Mouse (Mus musculus) embryonic facial prominence, embryonic 11.5 days (tissue): Measurements from ENCODE around the gene Cpn2. TPM values are rescaled to one million over a fixed set of nuclear protein-coding genes. Genes with fewer than 3 reads are reported as not detected.

Experiments used
- ATAC-seq: fragments of 200-750 bp; cut with Nextera tagmentation; replicated peaks from 2 replicates; pipeline ENCODE4 v1.8.0; 2017; ENCODE audit warnings: low read depth; ENCODE audit not compliant: insufficient number of reproducible peaks, low FRiP score, low TSS enrichment
- DNase-seq: peaks from one replicate; pipeline ENCODE4 v3.0.0-alpha.2; 2015; ENCODE audit warnings: low spot score
- H3K27ac ChIP-seq: fragments of 300-500 bp; sonication (generic); replicated peaks from 2 replicates; pipeline ENCODE4 v1.5.1; 2014; ENCODE audit warnings: mild to moderate bottlenecking, low read depth, low read length, control low read depth
- H3K27me3 ChIP-seq: fragments of 300-500 bp; sonication (generic); 2 replicates; pipeline ENCODE4 v1.6.1; 2014; ENCODE audit warnings: mild to moderate bottlenecking, low read length, moderate library complexity, mixed read lengths; ENCODE audit not compliant: control insufficient read depth, insufficient read depth
- H3K36me3 ChIP-seq: fragments of 300-500 bp; sonication (generic); replicated peaks from 2 replicates; pipeline ENCODE4 v1.6.1; 2014; ENCODE audit warnings: low read depth, mild to moderate bottlenecking, low read length, moderate library complexity, mixed read lengths; ENCODE audit not compliant: control insufficient read depth, insufficient read depth
- H3K4me1 ChIP-seq: fragments of 300-500 bp; sonication (generic); 2 replicates; pipeline ENCODE4 v1.6.1; 2014; ENCODE audit warnings: low read length, mixed read lengths; ENCODE audit not compliant: control insufficient read depth, insufficient read depth
- H3K4me2 ChIP-seq: fragments of 300-500 bp; sonication (generic); 2 replicates; pipeline ENCODE4 v1.6.1; 2014; ENCODE audit warnings: low read depth, mild to moderate bottlenecking, control low read depth, low read length, moderate library complexity
- H3K4me3 ChIP-seq: fragments of 300-500 bp; sonication (generic); 2 replicates; pipeline ENCODE4 v1.5.1; 2014; ENCODE audit warnings: low read depth, low read length, control low read depth
- H3K9ac ChIP-seq: fragments of 300-500 bp; sonication (generic); replicated peaks from 2 replicates; pipeline ENCODE4 v1.6.1; 2014; ENCODE audit warnings: mild to moderate bottlenecking, control low read depth, low read length
- H3K9me3 ChIP-seq: fragments of 300-500 bp; sonication (generic); replicated peaks from 2 replicates; pipeline ENCODE4 v1.6.1; 2016; ENCODE audit warnings: mild to moderate bottlenecking, low read length, inconsistent platforms, mixed read lengths; ENCODE audit not compliant: control insufficient read depth
- WGBS: fragments of 180-500 bp; shearing (Covaris S2); extraction: QIAGEN DNeasy Blood & Tissue Kit; methylation state at CpG from one replicate; pipeline ENCODE4 v1.1.7; 2014; 5-methylcytosine and 5-hydroxymethylcytosine counted together
- polyA plus RNA-seq: library from polyadenylated mRNA; unstranded; fragments of >200 nt; fragmentation: Nextera tagmentation; extraction: Ambion mirVana; gene quantifications from 2 replicates; pipeline ENCODE4 v1.2.1, GENCODE M21; 2014

Gene Cpn2
- polyA plus RNA-seq, 1 experiment from 2014 or later, result not detected

GRCm38 (mm10) chr16:30307306-30307705 lies 40.0 kb upstream of the Cpn2 start:
- Histone ChIP-seq H3K27me3 (peaks cover 33% of the 10 kb centered on the region), H3K36me3 (no peaks in the 10 kb centered on the region), H3K4me3 (no peak overlapping the region), H3K9ac (no peak overlapping the region), H3K4me2 (no peak overlapping the region), H3K4me1 (peaks cover 6% of the 10 kb centered on the region), H3K27ac (no peak overlapping the region), H3K9me3 (no peaks in the 10 kb centered on the region)
- WGBS, result 50% methylated on average over 12 of the region's 12 CpGs
- DNase-seq (no peak), ATAC-seq (no peak)

GRCm38 (mm10) chr16:30306102-30306501 lies 38.8 kb upstream of the Cpn2 start:
- no peaks in the 10 kb centered on the region for H3K36me3 ChIP-seq
- no peaks in the 10 kb centered on the region for H3K9me3 ChIP-seq
- H3K4me1 ChIP-seq, result peaks cover 6% of the 10 kb centered on the region
- no peak overlapping the region for H3K4me3 ChIP-seq
- DNase-seq (no peak), ATAC-seq (no peak)
- H3K27ac ChIP-seq, result no peak overlapping the region
- H3K9ac ChIP-seq, result no peak overlapping the region
- peaks cover 33% of the 10 kb centered on the region for H3K27me3 ChIP-seq
- WGBS, result 87% methylated on average over 4 of the region's 4 CpGs
- H3K4me2 ChIP-seq, result no peak overlapping the region

- WGBS, result 73% methylated on average over 5 of the region's 5 CpGs
Observed at GRCm38 (mm10) chr16:30304236-30304635, 36.9 kb upstream of the Cpn2 start.

GRCm38 (mm10) chr16:30303411-30303810 lies 36.1 kb upstream of the Cpn2 start:
- no peak overlapping the region for H3K4me3 ChIP-seq
- H3K9me3 ChIP-seq, result no peaks in the 10 kb centered on the region
- H3K36me3 ChIP-seq, result no peaks in the 10 kb centered on the region
- peaks cover 4% of the 10 kb centered on the region; the same call in 1 of the 2 replicates for H3K4me1 ChIP-seq
- no peak for ATAC-seq
- no peak overlapping the region for H3K9ac ChIP-seq
- H3K4me2 ChIP-seq, result no peak overlapping the region
- WGBS, result 85% methylated on average over 2 of the region's 2 CpGs
- H3K27me3 ChIP-seq, result peaks cover 11% of the 10 kb centered on the region
- no peak overlapping the region for H3K27ac ChIP-seq
- DNase-seq, result no peak

More at GRCm38 (mm10) chr16:30304236-30304635, 36.9 kb upstream of the Cpn2 start:
- Histone ChIP-seq H3K27me3 (peaks cover 19% of the 10 kb centered on the region), H3K4me2 (no peak overlapping the region), H3K9ac (no peak overlapping the region), H3K36me3 (no peaks in the 10 kb centered on the region), H3K4me1 (peaks cover 6% of the 10 kb centered on the region; the same call in 1 of the 2 replicates), H3K9me3 (no peaks in the 10 kb centered on the region), H3K27ac (no peak overlapping the region), H3K4me3 (no peak overlapping the region)
- no peak for ATAC-seq
- no peak for DNase-seq

GRCm38 (mm10) chr16:30302686-30303085 lies 35.4 kb upstream of the Cpn2 start:
- DNase-seq (no peak), ATAC-seq (no peak)
- whole genome bisulfite sequencing, result 85% methylated on average over 6 of the region's 6 CpGs
- Histone ChIP-seq H3K4me3 (no peak overlapping the region), H3K4me2 (no peak overlapping the region), H3K27me3 (peaks cover 4% of the 10 kb centered on the region), H3K36me3 (no peaks in the 10 kb centered on the region), H3K27ac (no peak overlapping the region), H3K4me1 (no peaks in the 10 kb centered on the region), H3K9me3 (no peaks in the 10 kb centered on the region), H3K9ac (no peak overlapping the region)

GRCm38 (mm10) chr16:30299711-30300277 lies 32.5 kb upstream of the Cpn2 start:
- no peaks in the 10 kb centered on the region for H3K27me3 ChIP-seq

GRCm38 (mm10) chr16:30297450-30297849 lies 30.2 kb upstream of the Cpn2 start:
- H3K4me3 ChIP-seq, result no peak overlapping the region
- WGBS, result 87% methylated on average over 7 of the region's 7 CpGs
- H3K36me3 ChIP-seq, result no peaks in the 10 kb centered on the region
- H3K9me3 ChIP-seq, result no peaks in the 10 kb centered on the region
- H3K27ac ChIP-seq, result no peak overlapping the region
- no peaks in the 10 kb centered on the region for H3K27me3 ChIP-seq
- H3K9ac ChIP-seq, result no peak overlapping the region
- no peak overlapping the region for H3K4me2 ChIP-seq
- DNase-seq (no peak), ATAC-seq (no peak)
- H3K4me1 ChIP-seq, result no peaks in the 10 kb centered on the region

More at GRCm38 (mm10) chr16:30299711-30300277, 32.5 kb upstream of the Cpn2 start:
- H3K4me2 ChIP-seq, result no peak overlapping the region
- DNase-seq (no peak), ATAC-seq (no peak)
- no peak overlapping the region for H3K4me3 ChIP-seq
- WGBS, result 69% methylated on average over 10 of the region's 10 CpGs
- H3K9ac ChIP-seq, result no peak overlapping the region
- no peaks in the 10 kb centered on the region for H3K36me3 ChIP-seq
- no peaks in the 10 kb centered on the region for H3K9me3 ChIP-seq
- H3K27ac ChIP-seq, result no peak overlapping the region
- H3K4me1 ChIP-seq, result no peaks in the 10 kb centered on the region

- Histone ChIP-seq H3K27me3 (no peaks in the 10 kb centered on the region), H3K4me3 (no peak overlapping the region), H3K4me1 (no peaks in the 10 kb centered on the region), H3K9ac (no peak overlapping the region), H3K9me3 (no peaks in the 10 kb centered on the region), H3K4me2 (no peak overlapping the region), H3K36me3 (no peaks in the 10 kb centered on the region), H3K27ac (no peak overlapping the region)
- ATAC-seq (no peak), DNase-seq (no peak)
- 86% methylated on average over 11 of the region's 11 CpGs for WGBS
Observed at GRCm38 (mm10) chr16:30296601-30297275, 29.4 kb upstream of the Cpn2 start.
